Mouse (Mus musculus) T-helper 17 cell (primary cell): Measurements from ENCODE around the gene Camk2d.

Experiments
- in situ Hi-C, 2 experiments: fragments of 300-600 bp; cut with MboI, MseI; formaldehyde crosslinking; loops; 1 replicate in 1 of 2; 2 replicates in 1 of 2; pipeline ENCODE4 v1.15.1; 2025; ENCODE audit warnings: high pct_unique_total_duplicates in 2 of 2

The Camk2d gene

GRCm38 (mm10) chr3:126611624-126612023 is 15.5 kb downstream of the Camk2d start:
- in situ Hi-C loops: loop anchor here in 1 of 2 experiments (5.0 kb wide), 1 partner anchor 46 kb away; no protein-coding TSS in a partner anchor

GRCm38 (mm10) chr3:126612748-126613509 is 16.8 kb downstream of the Camk2d start:
- in situ Hi-C loops: loop anchor here in 1 of 2 experiments (5.0 kb wide), 1 partner anchor 44 kb away; no protein-coding TSS in a partner anchor

- in situ Hi-C loops: loop anchor here in 1 of 2 experiments (5.0 kb wide), 1 partner anchor 44 kb away; no protein-coding TSS in a partner anchor
Measured at GRCm38 (mm10) chr3:126613510-126614128, 17.5 kb downstream of the Camk2d start.

GRCm38 (mm10) chr3:126615306-126615705 is 19.2 kb downstream of the Camk2d start:
- in situ Hi-C loops: loop anchor here in 1 of 2 experiments (5.0 kb wide), 1 partner anchor 952 kb away; no protein-coding TSS in a partner anchor

- in situ Hi-C loops: no loop called here
Measured at GRCm38 (mm10) chr3:126620152-126620551, 24.1 kb downstream of the Camk2d start.

GRCm38 (mm10) chr3:126622509-126622908 is 26.4 kb downstream of the Camk2d start:
- in situ Hi-C loops: no loop called here

GRCm38 (mm10) chr3:126624994-126625763 is 29.1 kb downstream of the Camk2d start:
- in situ Hi-C loops: no loop called here

GRCm38 (mm10) chr3:126625764-126626040 is 29.6 kb downstream of the Camk2d start:
- in situ Hi-C loops: no loop called here

- in situ Hi-C loops: no loop called here
Measured at GRCm38 (mm10) chr3:126627968-126628367, 31.9 kb downstream of the Camk2d start.

GRCm38 (mm10) chr3:126628380-126628779 is 32.3 kb downstream of the Camk2d start:
- in situ Hi-C loops: no loop called here

GRCm38 (mm10) chr3:126629040-126629439 is 32.9 kb downstream of the Camk2d start:
- in situ Hi-C loops: no loop called here

- in situ Hi-C loops: no loop called here
Measured at GRCm38 (mm10) chr3:126630111-126630869, 34.2 kb downstream of the Camk2d start.

GRCm38 (mm10) chr3:126631583-126631982 is 35.5 kb downstream of the Camk2d start:
- in situ Hi-C loops: no loop called here

GRCm38 (mm10) chr3:126632580-126632979 is 36.5 kb downstream of the Camk2d start:
- in situ Hi-C loops: no loop called here

GRCm38 (mm10) chr3:126634171-126634570 is 38.1 kb downstream of the Camk2d start:
- in situ Hi-C loops: no loop called here

- in situ Hi-C loops: no loop called here
Measured at GRCm38 (mm10) chr3:126638259-126638658, 42.2 kb downstream of the Camk2d start.

- in situ Hi-C loops: no loop called here
Measured at GRCm38 (mm10) chr3:126639098-126639513, 43.0 kb downstream of the Camk2d start.

- in situ Hi-C loops: no loop called here
Measured at GRCm38 (mm10) chr3:126640443-126641251, 44.5 kb downstream of the Camk2d start.

GRCm38 (mm10) chr3:126641451-126641850 is 45.3 kb downstream of the Camk2d start:
- in situ Hi-C loops: no loop called here
